Mouse (Mus musculus) small intestine, adult 2 months (tissue): ENCODE measurements at regions not wholly inside any gene's neighbourhood (a gene's known extent, or its start where the extent isn't known, plus 50 kb on each side); places are given as distances from the start of the nearest gene placed in this dataset.
"Not testable (repeated sequence)": the region's sequence is repeated elsewhere in the genome, so short reads cannot be mapped to it uniquely, and the experiment has no call there.

ENCODE experiments used
- H3K27ac ChIP-seq: fragments of 200-500 bp; 2 replicates; pipeline ENCODE4 v1.5.1; 2012; ENCODE audit warnings: low read depth, low read length, control low read depth, inconsistent platforms; ENCODE audit not compliant: insufficient read depth
- H3K27me3 ChIP-seq: fragments of 200-500 bp; 2 replicates; pipeline ENCODE4 v1.6.1; 2012; ENCODE audit warnings: mild to moderate bottlenecking, moderate library complexity, low read length, inconsistent platforms; ENCODE audit not compliant: control insufficient read depth, insufficient read depth
- H3K36me3 ChIP-seq: fragments of 200-500 bp; 2 replicates; pipeline ENCODE4 v1.6.1; 2012; ENCODE audit warnings: mild to moderate bottlenecking, low read length, control low read depth, inconsistent platforms; ENCODE audit not compliant: control insufficient read depth, insufficient read depth
- H3K4me1 ChIP-seq: fragments of 200-500 bp; 2 replicates; pipeline ENCODE4 v1.6.1; 2012; ENCODE audit warnings: low read length, inconsistent platforms, mixed read lengths; ENCODE audit not compliant: control insufficient read depth, insufficient read depth, insufficient read length
- H3K4me3 ChIP-seq: fragments of 200-500 bp; 2 replicates; pipeline ENCODE4 v1.5.1; 2012; ENCODE audit warnings: low read depth, mild to moderate bottlenecking, control low read depth, inconsistent platforms, low read length, moderate library complexity
- CTCF ChIP-seq: fragments of 200-500 bp; IDR thresholded peaks from 2 replicates; pipeline ENCODE4 v1.5.1; 2012; ENCODE audit warnings: low read depth, mild to moderate bottlenecking, control low read depth, inconsistent platforms, low read length, moderate library complexity, mixed read lengths; ENCODE audit not compliant: insufficient replicate concordance, insufficient read length; ENCODE audit errors: extremely low read depth
- POLR2A ChIP-seq: fragments of 200-500 bp; IDR thresholded peaks from 2 replicates; pipeline ENCODE4 v1.6.1; 2012; ENCODE audit warnings: low read depth, mild to moderate bottlenecking, control low read depth, inconsistent platforms, low read length, moderate library complexity
- WGBS: fragments of 180-500 bp; shearing (Covaris S2); methylation state at CpG from one replicate; pipeline ENCODE4 v1.1.7; 2018; 5-methylcytosine and 5-hydroxymethylcytosine counted together

DNA sequence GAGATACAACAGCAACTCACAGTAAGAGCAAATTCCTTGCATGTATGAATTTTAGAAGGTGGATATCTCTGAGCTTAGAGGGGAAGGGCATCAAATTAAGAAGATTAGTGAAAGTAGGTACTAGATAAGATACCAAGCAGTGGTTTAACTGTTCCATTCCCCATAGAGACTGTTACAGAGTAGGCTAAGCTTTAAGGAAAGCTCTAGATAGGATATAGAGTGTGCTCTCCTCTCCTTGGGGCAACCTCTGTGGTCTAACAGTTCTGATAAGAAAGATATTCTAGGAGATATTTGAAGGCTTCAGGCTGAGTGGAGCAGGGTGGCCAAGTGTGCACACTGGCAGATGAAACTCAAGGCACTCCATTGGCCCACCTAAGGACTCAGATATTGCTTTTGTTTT, 94.5 kb upstream of the Fam3c start:
- Histone ChIP-seq H3K27ac (no peak overlapping the region), H3K36me3 (no peaks in the 10 kb centered on the region), H3K4me3 (no peak overlapping the region), H3K27me3 (no peaks in the 10 kb centered on the region), H3K4me1 (peaks cover 4% of the 10 kb centered on the region; the same call in 1 of the 2 replicates)
- TF ChIP-seq CTCF (no peak), POLR2A (no peak)

DNA sequence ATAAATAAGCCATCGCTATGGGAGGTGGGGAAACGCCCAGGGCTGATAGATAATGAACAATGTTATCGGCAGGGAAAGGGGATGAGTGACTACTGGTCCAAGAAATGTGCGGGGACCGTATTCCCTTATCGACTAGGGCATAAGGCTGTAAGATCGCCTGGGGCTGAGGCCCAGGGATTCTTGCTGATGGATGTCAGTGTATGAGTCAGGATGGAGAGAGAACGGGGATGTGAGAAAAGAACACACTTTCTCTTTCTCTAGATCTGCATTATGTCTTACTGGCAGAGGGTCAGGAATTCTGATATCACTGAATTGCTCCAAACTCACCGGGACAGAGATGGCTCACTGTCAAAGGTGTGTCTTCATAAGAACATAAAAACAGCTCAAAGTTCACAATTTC, 92.9 kb upstream of the Fam3c start:
- WGBS: 35% methylated on average over 9 of the region's 9 CpGs

DNA sequence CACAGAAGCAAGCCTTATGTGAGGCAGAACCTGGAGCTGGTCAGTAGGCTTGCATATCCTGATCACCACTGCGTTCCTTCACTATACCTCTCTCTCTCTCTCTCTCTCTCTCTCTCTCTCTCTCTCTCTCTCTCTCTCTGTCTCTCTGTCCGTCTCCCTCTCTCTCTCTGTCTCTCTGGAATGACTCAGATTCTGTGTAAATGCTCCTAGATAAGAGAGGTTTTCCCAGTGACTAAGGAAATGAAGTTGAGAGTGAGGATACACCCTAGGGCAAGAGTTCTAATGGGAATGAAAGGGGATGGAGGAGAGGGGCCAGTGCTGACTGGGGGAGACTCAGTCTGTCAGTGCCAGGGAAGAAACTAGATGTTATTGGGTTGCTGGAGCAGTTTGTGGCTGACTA, 91.6 kb upstream of the Fam3c start:
- TF ChIP-seq POLR2A (no peak), CTCF (no peak)
- Histone ChIP-seq H3K4me1 (peaks cover 13% of the 10 kb centered on the region; the same call in 1 of the 2 replicates), H3K27ac (no peak overlapping the region), H3K27me3 (no peaks in the 10 kb centered on the region), H3K36me3 (no peaks in the 10 kb centered on the region), H3K4me3 (no peak overlapping the region)
- WGBS: 82% methylated on average over 2 of the region's 2 CpGs

More for the DNA sequence above, 92.9 kb upstream of the Fam3c start:
- Histone ChIP-seq H3K27me3 (no peaks in the 10 kb centered on the region), H3K36me3 (no peaks in the 10 kb centered on the region), H3K4me1 (peaks cover 6% of the 10 kb centered on the region; the same call in 1 of the 2 replicates), H3K4me3 (no peak overlapping the region), H3K27ac (no peak overlapping the region; the same call in 1 of the 2 replicates)
- no peak for TF ChIP-seq POLR2A
- no peak for TF ChIP-seq CTCF

DNA sequence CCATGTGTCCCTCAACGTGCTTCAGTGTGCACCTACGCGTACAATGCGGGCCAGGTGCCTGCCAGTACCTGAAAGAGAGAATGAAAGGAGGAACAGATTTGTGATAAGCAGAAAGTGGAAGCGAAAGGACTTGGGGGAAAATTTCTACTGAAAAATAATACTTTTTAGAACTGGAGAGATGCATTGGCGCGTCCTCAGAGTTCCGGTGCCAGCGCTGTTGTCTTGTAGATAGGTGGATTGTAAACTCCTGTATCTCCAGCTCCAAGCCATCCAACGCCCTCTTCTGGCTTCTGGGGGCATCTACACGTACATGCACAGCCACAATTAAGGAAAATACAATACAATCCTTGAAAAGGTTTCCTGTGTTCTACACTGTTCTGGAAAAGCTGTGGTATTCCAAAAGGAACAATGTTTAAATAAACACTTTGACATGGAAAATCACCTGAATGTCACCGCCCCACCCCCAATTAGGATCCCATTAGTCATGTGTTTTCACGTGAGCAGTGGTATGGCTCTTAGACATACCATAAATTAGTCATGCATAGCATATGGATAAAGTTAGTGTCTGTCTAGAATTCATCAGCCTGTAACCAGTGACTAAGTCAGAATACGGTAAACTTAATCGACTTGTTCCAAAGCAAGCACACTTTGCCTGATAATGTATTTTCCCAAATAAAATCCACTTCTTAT, 90.7 kb upstream of the Fam3c start:
- TF ChIP-seq POLR2A (no peak), CTCF (no peak)
- Histone ChIP-seq H3K27me3 (no peaks in the 10 kb centered on the region), H3K4me1 (peaks cover 13% of the 10 kb centered on the region; the same call in 1 of the 2 replicates), H3K4me3 (no peak overlapping the region), H3K27ac (no peak overlapping the region), H3K36me3 (no peaks in the 10 kb centered on the region)
- WGBS: 80% methylated on average over 15 of the region's 15 CpGs

DNA sequence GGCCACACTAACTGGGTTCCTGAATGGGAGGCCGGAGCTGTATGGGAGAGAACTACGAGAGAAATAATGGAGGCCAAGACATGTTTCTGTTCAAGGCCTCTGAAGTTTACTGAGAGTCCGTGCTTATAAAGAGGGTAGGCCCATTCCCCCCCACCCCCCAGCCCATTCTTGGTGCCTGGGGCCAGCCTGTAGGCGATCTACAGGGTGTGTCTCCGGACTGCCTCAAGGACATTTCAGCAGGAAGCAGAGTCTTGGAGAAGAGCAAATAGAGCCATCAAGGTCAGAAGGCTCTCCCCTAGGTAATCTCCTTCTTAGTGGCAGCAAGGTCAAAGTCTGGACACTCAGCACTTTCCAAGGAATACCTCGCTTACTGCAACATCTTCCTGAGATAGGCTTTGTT, 88.8 kb upstream of the Fam3c start:
- 0 out of 2 replicates have a peak overlapping the region, but pooled peaks have one; percentile 13 for H3K27ac ChIP-seq
- H3K36me3 ChIP-seq, H3K4me3 ChIP-seq, H3K27me3 ChIP-seq: not testable (repeated sequence)
- H3K4me1 ChIP-seq: peaks cover 13% of the 10 kb centered on the region; the same call in 1 of the 2 replicates
- 74% methylated on average over 6 of the region's 6 CpGs for WGBS

DNA sequence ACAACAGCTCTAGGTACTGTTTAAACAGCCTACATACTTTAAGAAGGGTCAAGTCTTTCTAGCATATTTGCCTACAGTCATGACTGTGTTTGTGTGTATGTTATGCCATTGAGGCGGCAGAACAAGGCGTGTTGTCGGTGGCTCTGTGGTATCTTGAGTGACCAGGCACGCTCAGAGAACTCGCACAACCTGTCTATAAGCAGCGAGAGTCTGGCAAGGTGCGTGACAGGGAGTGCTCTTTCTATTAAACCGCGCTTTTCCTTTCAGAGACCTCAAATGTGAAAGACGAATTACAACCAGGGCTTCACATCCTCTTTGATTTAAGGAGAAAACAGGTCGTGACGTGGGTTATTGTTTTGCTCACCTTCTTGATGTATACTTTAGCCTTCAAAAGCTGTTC, 88.2 kb upstream of the Fam3c start:
- H3K4me1 ChIP-seq: peaks cover 9% of the 10 kb centered on the region; the same call in 1 of the 2 replicates
- WGBS: 86% methylated on average over 12 of the region's 12 CpGs

DNA sequence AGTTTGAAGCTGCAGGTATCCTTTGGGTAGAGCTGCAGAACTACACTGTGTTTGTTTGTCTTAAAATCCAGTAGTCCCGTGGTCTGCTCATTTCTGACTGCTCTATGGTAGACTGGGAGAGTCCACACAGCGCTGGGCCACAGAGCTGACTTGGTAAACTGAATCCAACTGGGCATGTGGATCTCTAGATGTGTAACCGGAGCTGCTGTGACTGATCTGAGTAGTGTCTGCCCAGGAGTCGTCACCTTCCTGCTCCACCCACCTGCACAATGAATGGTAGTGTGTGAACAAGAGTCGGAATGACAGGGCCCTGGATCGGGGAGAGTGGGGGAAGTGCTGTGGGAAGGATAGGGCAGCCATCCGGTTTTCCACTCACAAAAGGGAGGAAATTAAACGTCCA, 87.5 kb upstream of the Fam3c start:
- Histone ChIP-seq H3K27ac (no peak overlapping the region), H3K36me3 (no peaks in the 10 kb centered on the region)
- TF ChIP-seq CTCF (no peak), POLR2A (no peak)

More for the DNA sequence above, 88.2 kb upstream of the Fam3c start:
- H3K27ac ChIP-seq: no peak overlapping the region
- no peaks in the 10 kb centered on the region for H3K27me3 ChIP-seq
- H3K36me3 ChIP-seq: no peaks in the 10 kb centered on the region
- TF ChIP-seq CTCF (no peak), POLR2A (no peak)
- no peak overlapping the region for H3K4me3 ChIP-seq

More for the DNA sequence above, 87.5 kb upstream of the Fam3c start:
- H3K4me1 ChIP-seq: peaks cover 9% of the 10 kb centered on the region; the same call in 1 of the 2 replicates
- no peak overlapping the region for H3K4me3 ChIP-seq
- H3K27me3 ChIP-seq: no peaks in the 10 kb centered on the region
- WGBS: 30% methylated on average over 8 of the region's 8 CpGs
